Mouse (Mus musculus) testis, adult 2 months (tissue): ENCODE data around the gene Cisd3.

Source experiments
- CTCF ChIP-seq: fragments of 200-500 bp; IDR thresholded peaks from 2 replicates; pipeline ENCODE4 v1.5.1; 2012; ENCODE audit warnings: low read depth, mild to moderate bottlenecking, inconsistent platforms, low read length, moderate library complexity; ENCODE audit not compliant: control insufficient read depth, insufficient read depth, insufficient replicate concordance
- POLR2A ChIP-seq: fragments of 200-500 bp; IDR thresholded peaks from 2 replicates; pipeline ENCODE4 v1.6.1; 2012; ENCODE audit warnings: low read depth, mild to moderate bottlenecking, inconsistent platforms, low read length, moderate library complexity; ENCODE audit not compliant: control insufficient read depth

DNA sequence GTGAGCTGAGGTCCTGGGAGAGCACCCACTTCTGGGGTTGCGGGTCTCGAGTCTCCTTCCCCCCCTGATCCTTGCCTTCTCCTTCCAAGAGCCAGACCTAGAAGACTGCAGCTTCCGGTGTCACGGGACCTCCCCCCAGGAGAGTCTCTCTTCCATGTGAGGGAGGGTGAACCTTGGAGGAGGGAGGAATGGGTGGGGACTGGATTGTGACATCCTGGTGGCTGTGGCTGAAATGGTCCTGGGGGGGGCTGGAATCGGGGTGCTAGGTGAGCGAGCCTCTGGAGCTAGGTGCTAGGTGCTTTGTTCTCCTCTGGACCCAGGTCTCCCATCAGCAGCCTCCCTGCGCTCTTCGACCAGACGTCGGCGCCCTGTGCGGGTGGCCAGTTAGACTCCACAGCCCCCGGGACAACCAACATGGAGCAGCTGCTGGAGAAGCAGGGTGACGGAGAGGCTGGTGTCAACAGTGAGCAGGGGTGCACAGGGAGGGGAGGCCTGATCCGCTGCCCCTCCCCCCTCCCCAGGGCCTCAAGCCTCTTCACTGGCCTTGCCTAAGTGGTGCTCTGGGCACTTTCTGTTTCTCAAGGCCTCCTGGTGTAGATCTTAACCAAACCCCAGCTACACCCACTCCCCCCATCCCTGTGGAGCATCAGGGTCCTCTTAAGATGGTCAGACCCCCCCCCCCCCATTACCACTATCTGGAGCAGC is 9.4 kb upstream of the Cisd3 start:
- TF ChIP-seq CTCF (no peak), POLR2A (no peak)
